Mouse (Mus musculus) urinary bladder, postnatal 14 days (tissue): ENCODE data around the gene Traf3ip2.
A peak's percentile ranks its signal among the peaks of the same experiment; 100 is the strongest.

ENCODE experiments used
- DNase-seq: peaks from one replicate; pipeline ENCODE4 v3.0.0; 2021; ENCODE audit warnings: low spot score

Gene Traf3ip2

DNA sequence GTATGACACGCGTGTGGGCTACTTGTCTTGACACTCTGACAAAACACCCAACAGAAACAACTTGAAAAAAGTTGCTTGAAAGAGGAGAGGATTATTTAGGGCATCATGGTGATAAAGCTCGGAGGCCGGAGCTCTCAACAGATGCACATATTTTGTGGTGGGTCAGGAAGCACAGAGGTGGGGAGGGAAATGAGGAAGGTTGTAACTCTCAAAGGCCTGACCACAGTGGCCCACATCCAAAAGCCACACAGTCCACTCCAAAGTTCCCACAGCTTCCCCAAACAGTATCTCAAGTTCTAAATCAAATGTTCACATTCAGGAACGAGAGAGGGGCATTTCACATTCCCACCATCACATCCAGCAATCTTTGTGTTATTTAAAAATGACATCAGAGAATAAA is 11.7 kb upstream of the Traf3ip2 start:
- DNase-seq, result no peak

- DNase-seq, result no peak
Observed at GRCm38 (mm10) chr10:39606434-39606833, 6.3 kb upstream of the Traf3ip2 start.

DNA sequence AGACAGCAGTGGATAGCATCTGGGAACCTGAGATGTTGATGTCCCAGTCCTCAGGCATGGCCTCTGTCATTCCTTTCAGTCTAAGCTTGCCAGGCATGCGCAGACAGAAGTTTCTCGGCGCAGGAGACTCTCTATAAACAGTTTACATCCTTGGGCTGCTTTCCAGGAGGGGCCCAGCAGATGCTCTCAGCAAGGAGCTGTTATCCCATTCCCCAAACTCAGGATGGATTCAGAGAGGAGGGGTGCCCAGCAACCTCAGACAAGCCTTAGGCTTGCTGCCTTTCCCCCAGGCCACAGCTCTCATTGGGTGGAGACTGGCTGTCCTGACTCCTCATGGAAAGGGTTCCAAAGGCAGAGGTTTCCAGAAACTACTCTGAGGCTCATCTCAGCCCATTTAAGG is 1.5 kb upstream of the Traf3ip2 start:
- no peak for DNase-seq

- no peak for DNase-seq
Observed at GRCm38 (mm10) chr10:39612131-39612530, 603 bp upstream of the Traf3ip2 start.

GRCm38 (mm10) chr10:39612989-39613831 is 476 bp downstream of the Traf3ip2 start:
- DNase-seq, result peak; percentile 72

DNA sequence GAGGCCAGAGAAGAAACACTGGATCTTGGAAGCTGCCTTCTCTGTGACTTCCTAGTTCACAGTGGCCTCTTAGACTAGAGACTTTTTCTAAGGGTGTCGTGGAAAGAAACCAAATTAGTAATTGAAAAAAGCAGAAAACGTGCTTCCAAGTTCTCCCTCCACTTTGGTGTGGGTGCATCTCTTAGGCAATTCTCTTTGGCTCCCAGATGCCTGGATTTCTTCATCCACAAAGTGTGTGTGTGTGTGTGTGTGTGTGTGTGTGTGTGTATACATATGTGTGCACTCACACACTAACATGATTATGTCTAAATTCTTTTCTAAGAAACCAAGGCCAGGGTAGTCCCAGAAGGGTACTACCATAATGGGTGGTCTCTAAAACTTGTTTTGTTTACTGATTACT is 1.2 kb downstream of the Traf3ip2 start:
- no peak for DNase-seq

GRCm38 (mm10) chr10:39614676-39615075 is 1.9 kb downstream of the Traf3ip2 start:
- peak; percentile 82 for DNase-seq

- no peak for DNase-seq
Observed at GRCm38 (mm10) chr10:39615531-39616229, 2.9 kb downstream of the Traf3ip2 start.

DNA sequence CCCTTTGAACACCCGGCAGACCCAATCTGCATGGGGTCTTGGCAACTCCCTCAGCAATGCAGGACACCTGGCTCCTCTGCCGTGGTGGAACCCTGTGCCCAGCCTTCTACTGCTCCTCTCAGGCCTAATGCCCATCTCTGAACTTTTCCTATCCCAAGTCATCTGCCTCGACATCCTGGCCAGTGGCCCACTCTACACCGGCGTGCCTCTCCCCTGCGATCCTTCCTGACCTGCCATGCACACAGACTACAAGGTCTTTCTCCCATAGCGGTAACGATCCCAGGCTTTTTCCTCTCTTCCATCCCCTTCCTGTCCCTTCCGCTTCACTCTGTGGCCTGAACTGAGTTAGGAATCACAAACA is 3.5 kb downstream of the Traf3ip2 start:
- DNase-seq, result no peak

DNA sequence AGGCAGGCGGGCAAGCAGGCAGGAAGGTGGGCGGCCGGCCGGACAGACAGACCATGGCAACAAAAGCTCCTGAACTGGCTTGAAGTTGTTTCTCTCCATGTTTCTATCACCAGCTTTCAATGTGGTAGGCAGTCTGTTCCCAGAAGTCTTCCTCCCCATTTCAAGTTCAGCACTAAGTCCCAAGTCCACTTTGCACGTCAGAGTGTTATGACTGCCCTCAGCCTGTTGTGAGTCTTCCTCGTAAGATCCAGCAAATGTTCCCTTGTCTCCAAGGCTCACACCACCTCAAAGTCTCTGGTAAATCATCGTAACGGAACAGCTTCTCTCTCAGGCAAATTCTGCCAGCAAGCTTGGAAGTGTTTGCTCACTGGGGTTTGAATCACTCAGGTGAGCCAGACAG is 3.9 kb downstream of the Traf3ip2 start:
- no peak for DNase-seq

DNA sequence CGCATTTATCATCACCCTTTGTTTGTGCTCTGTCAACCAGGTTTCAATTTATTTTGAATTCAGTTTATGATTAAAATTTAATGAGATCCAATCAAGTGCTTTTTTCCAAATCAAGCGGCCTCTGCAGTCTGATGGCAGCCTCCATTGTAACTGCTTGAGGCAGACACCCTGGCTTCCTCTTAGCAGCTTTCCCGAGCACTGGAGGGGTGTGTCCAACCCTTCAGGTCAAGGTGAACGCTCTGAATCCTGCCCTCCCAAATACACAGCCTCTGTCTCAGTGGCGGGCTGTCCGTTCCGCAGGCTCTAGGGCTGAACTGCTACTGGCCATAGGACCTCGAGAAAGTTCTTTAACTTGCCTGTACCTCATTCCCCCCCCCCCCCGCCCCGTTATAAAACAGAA is 5.7 kb downstream of the Traf3ip2 start:
- no peak for DNase-seq

DNA sequence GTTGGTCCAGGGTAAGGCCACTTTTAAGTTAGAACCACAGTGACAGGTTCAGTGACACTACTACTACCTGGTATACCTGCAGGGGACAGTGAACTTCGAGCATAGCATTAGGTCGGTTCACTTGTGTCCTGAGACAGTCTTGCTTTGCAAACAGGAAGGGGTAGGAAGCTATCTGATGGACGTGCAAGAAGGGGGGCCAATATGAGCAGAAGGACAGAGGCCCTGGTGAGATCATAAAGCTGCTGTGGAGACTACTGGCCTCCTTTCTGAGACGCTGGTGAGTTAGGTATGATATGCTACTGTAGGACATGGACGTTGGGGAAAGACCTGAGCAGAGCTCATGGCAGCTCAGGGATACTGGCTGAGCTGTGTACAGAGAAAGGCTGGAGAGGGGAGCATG is 7.9 kb downstream of the Traf3ip2 start:
- DNase-seq, result no peak

GRCm38 (mm10) chr10:39623806-39624205 is 11.1 kb downstream of the Traf3ip2 start:
- no peak for DNase-seq

DNA sequence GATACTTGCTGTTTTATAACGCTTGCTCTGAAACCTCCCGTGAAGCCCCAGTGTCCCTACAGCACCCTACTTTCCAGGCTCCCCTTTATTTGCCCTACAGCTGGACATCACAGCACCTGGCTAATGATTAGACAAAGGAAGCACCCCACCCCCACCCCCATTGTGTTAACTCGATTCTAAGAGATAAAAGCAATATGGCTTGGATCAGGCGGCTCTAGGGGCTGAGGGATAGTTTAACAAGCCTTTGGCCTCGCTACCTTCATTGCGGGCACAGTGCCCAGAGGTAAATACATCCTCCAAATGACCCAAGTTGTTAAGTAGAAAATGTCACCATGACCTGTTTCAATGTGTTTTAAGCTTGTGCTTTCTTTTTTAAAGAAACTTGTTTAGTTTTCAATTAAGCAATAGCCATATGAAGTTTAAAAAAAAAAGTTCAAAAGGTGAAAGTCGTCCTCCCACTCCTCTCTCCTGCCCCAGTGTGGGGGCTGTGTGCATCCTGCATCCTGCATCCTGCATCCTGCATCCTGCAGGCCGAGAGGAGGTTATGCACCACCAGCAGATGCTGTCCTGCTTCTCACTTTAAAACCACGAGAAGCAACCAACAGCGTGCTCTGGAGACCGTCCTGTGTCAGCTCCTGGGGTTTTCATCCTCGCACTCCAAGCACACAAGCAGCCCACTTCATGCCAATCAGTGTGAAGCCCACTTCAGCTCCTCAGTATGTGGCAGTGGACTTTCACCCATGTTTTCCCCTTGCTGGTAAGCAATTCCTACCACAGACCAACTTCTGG is 12.3 kb downstream of the Traf3ip2 start:
- peak; percentile 66 for DNase-seq

DNA sequence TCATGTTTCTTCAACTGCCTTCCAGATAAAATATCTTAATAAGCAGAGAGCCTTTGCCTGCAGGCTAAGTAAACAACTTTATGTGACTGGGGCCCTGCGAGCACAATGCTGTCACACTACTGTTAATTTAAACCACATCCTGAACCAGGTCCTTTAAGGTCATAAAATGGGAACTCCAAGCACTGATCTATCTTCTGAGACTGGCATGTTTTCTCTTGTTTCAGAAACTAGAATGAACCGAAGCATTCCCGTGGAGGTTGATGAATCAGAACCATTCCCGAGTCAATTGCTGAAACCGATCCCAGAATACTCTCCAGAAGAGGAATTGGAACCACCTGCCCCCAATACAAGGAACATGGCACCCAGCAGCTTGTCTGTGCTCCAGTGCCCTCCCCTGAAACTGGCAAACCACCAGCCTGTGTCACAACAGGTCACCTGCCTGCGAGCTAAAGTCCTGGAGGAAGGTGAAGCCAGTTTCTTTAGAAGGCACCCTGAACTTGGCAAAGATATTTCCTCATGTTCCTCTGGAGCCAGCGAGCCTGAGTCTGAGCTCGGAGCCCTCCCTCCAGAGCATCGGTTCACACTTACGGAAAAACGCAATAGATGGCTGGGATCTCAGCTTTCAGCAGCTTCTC is 13.0 kb downstream of the Traf3ip2 start:
- DNase-seq, result peak; percentile 64

- DNase-seq, result no peak
Observed at GRCm38 (mm10) chr10:39626376-39626775, 13.6 kb downstream of the Traf3ip2 start.

DNA sequence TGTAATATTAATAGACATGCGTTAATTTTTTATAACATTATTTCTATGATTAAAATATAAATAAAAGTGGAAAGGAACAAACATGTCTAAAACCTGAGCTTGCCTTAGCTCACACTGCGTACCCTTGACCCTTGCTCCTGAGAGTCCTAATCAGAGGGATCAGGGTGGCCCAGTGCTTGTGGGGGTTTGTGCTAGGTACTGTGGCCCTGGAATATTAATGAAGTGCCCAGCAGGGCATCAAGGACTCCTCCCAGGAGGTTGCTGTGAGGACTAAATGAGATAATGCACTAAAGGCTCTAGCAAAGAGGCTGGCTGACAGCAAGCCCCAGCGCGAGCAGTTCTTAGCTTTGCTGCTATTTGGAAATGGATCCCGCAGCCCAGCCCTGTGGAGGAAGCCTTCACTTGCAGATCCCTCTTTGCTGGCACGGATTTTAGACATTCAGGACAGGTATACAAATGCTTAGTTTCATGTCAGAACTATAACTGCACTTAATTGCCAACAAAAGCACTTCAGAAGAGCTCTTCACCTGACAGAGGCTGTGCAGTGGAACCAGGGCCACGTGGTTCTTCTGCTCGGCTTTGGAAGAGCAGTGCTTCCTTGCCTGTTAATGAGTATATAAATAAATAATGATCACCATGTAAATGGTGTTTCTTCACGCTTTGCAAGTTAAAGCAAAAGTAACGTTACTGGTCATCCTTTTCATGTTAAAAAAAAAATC is 16.2 kb downstream of the Traf3ip2 start:
- no peak for DNase-seq

GRCm38 (mm10) chr10:39629746-39630552 is 17.2 kb downstream of the Traf3ip2 start:
- no peak for DNase-seq

GRCm38 (mm10) chr10:39630811-39631210 is 18.1 kb downstream of the Traf3ip2 start:
- DNase-seq, result no peak

DNA sequence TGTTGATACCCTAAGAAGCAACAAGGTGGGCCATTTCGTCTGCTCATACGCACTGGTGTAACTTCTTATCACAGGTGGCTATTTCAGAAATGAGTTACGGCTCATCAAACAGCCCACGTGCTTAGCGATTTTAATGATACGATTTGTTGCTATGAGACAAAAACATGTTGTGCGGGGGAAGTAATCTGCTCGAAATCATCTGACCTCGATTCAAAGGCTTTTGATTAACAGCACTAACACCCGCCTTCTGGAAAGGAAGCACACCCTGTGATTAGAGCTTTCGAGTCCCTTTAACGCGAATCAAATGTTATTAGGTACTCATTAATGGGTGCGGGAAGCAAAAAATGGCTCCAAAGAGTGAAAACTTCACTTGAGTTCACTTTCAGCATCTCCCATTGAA is 18.9 kb downstream of the Traf3ip2 start:
- DNase-seq, result no peak

DNA sequence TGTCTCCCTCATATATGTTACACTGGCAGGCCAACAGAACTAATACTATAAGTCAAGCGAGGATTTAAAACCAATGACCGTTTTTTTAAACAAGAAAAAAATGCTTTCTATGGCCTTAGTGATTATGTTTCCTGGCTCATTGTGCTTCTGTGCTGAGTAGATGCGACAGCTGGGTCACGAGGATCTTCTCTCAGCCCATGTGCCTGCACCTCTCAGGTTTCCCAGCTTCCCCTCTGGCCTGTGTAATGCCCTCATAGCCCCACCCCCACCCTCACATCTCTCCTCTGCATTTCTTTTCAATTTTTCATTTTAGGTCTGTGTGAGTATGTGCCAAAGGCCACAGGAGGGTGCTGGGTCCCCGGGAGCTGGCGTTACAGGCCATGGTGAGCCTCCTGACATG is 20.6 kb downstream of the Traf3ip2 start:
- no peak for DNase-seq
